Mouse (Mus musculus) midbrain, embryonic 11.5 days (tissue): ENCODE data around the gene Zfp704. TPM values are rescaled to one million over a fixed set of nuclear protein-coding genes. Genes with fewer than 3 reads are reported as not detected.
"Not testable (repeated sequence)": the region's sequence is repeated elsewhere in the genome, so short reads cannot be mapped to it uniquely, and the experiment has no call there.

Source experiments
- ATAC-seq: fragments of 200-750 bp; cut with Nextera tagmentation; 2 replicates; pipeline ENCODE4 v1.8.0; 2017; ENCODE audit warnings: moderate TSS enrichment, moderate library complexity; ENCODE audit not compliant: low FRiP score
- DNase-seq: peaks from one replicate; pipeline ENCODE4 v3.0.0; 2015; ENCODE audit warnings: low spot score; ENCODE audit errors: missing footprints
- H3K27ac ChIP-seq: fragments of 300-500 bp; sonication (generic); 2 replicates; pipeline ENCODE4 v1.5.1; 2014; ENCODE audit warnings: low read depth, low read length
- H3K27me3 ChIP-seq: fragments of 300-500 bp; sonication (generic); 2 replicates; pipeline ENCODE4 v1.6.1; 2014; ENCODE audit warnings: mild to moderate bottlenecking, low read length, moderate library complexity, mixed read lengths; ENCODE audit not compliant: control insufficient read depth, insufficient read depth
- H3K36me3 ChIP-seq: fragments of 300-500 bp; sonication (generic); 2 replicates; pipeline ENCODE4 v1.6.1; 2014; ENCODE audit warnings: mild to moderate bottlenecking, low read length, moderate library complexity, mixed read lengths; ENCODE audit not compliant: control insufficient read depth, insufficient read depth
- H3K4me1 ChIP-seq: fragments of 300-500 bp; sonication (generic); 2 replicates; pipeline ENCODE4 v1.6.1; 2014; ENCODE audit warnings: low read length; ENCODE audit not compliant: control insufficient read depth, insufficient read depth
- H3K4me2 ChIP-seq: fragments of 300-500 bp; sonication (generic); 2 replicates; pipeline ENCODE4 v1.6.1; 2014; ENCODE audit warnings: mild to moderate bottlenecking, moderate library complexity
- H3K4me3 ChIP-seq: fragments of 300-500 bp; sonication (generic); 2 replicates; pipeline ENCODE4 v1.5.1; 2014; ENCODE audit warnings: low read depth, low read length
- H3K9ac ChIP-seq: fragments of 300-500 bp; sonication (generic); 2 replicates; pipeline ENCODE4 v1.6.1; 2014; ENCODE audit warnings: low read length
- H3K9me3 ChIP-seq: fragments of 300-500 bp; sonication (generic); 2 replicates; pipeline ENCODE4 v1.6.1; 2016; ENCODE audit warnings: low read length; ENCODE audit not compliant: control insufficient read depth
- WGBS: fragments of 180-500 bp; shearing (Covaris S2); extraction: QIAGEN DNeasy Blood & Tissue Kit; methylation state at CpG from one replicate; pipeline ENCODE4 v1.1.7; 2014; 5-methylcytosine and 5-hydroxymethylcytosine counted together
- polyA plus RNA-seq: library from polyadenylated mRNA; unstranded; fragments of >200 nt; fragmentation: Nextera tagmentation; extraction: Ambion mirVana; gene quantifications from 2 replicates; pipeline ENCODE4 v1.2.1, GENCODE M21; 2014

Zfp704 gene
- polyA plus RNA-seq, 1 experiment from 2014 or later = 5.5 TPM

GRCm38 (mm10) chr3:9569706-9570105 lies 40.2 kb downstream of the Zfp704 start:
- not testable (repeated sequence) for H3K9ac ChIP-seq, DNase-seq, H3K4me3 ChIP-seq, H3K36me3 ChIP-seq, H3K27me3 ChIP-seq, ATAC-seq, H3K9me3 ChIP-seq, H3K27ac ChIP-seq, H3K4me2 ChIP-seq
- H3K4me1 ChIP-seq = peaks cover 11% of the 10 kb centered on the region
- 95% methylated on average over 4 of the region's 4 CpGs for WGBS

GRCm38 (mm10) chr3:9568565-9569228 lies 41.2 kb downstream of the Zfp704 start:
- no peak for DNase-seq

GRCm38 (mm10) chr3:9567948-9568347 lies 41.9 kb downstream of the Zfp704 start:
- Histone ChIP-seq H3K9ac (no peak overlapping the region), H3K27me3 (no peaks in the 10 kb centered on the region), H3K4me1 (peaks cover 7% of the 10 kb centered on the region), H3K36me3 (no peaks in the 10 kb centered on the region), H3K27ac (no peak overlapping the region), H3K9me3 (no peaks in the 10 kb centered on the region), H3K4me2 (no peak overlapping the region), H3K4me3 (no peak overlapping the region)
- ATAC-seq (no peak), DNase-seq (no peak)
- 59% methylated on average over 8 of the region's 8 CpGs for WGBS

More at GRCm38 (mm10) chr3:9568565-9569228, 41.2 kb downstream of the Zfp704 start:
- Histone ChIP-seq H3K27ac (no peak overlapping the region), H3K9ac (no peak overlapping the region), H3K4me1 (peaks cover 7% of the 10 kb centered on the region), H3K4me3 (no peak overlapping the region), H3K4me2 (no peak overlapping the region), H3K36me3 (no peaks in the 10 kb centered on the region), H3K27me3 (no peaks in the 10 kb centered on the region), H3K9me3 (no peaks in the 10 kb centered on the region)
- ATAC-seq = no peak
- 80% methylated on average over 10 of the region's 10 CpGs for whole genome bisulfite sequencing

GRCm38 (mm10) chr3:9566831-9567230 lies 43.1 kb downstream of the Zfp704 start:
- H3K27me3 ChIP-seq = no peaks in the 10 kb centered on the region
- ATAC-seq (no peak), DNase-seq (no peak)
- no peak overlapping the region for H3K4me2 ChIP-seq
- H3K27ac ChIP-seq = no peak overlapping the region
- H3K9ac ChIP-seq = no peak overlapping the region
- no peaks in the 10 kb centered on the region for H3K36me3 ChIP-seq
- H3K4me1 ChIP-seq = peaks cover 7% of the 10 kb centered on the region
- 82% methylated on average over 3 of the region's 3 CpGs for WGBS
- no peak overlapping the region for H3K4me3 ChIP-seq
- no peaks in the 10 kb centered on the region for H3K9me3 ChIP-seq

- peaks cover 7% of the 10 kb centered on the region for H3K4me1 ChIP-seq
- no peaks in the 10 kb centered on the region for H3K36me3 ChIP-seq
- ATAC-seq = no peak
- no peak overlapping the region for H3K27ac ChIP-seq
- H3K4me3 ChIP-seq = no peak overlapping the region
- DNase-seq = no peak
- H3K9ac ChIP-seq = no peak overlapping the region
- H3K9me3 ChIP-seq = no peaks in the 10 kb centered on the region
- H3K4me2 ChIP-seq = no peak overlapping the region
- no peaks in the 10 kb centered on the region for H3K27me3 ChIP-seq
- WGBS = 81% methylated on average over 7 of the region's 7 CpGs
Measured at GRCm38 (mm10) chr3:9563562-9563961, 46.3 kb downstream of the Zfp704 start.

- no peak for ATAC-seq
Measured at GRCm38 (mm10) chr3:9562649-9563328, 47.1 kb downstream of the Zfp704 start.

GRCm38 (mm10) chr3:9557778-9558560 lies 51.9 kb downstream of the Zfp704 start:
- Histone ChIP-seq H3K4me2 (no peak overlapping the region), H3K36me3 (no peaks in the 10 kb centered on the region), H3K9ac (no peak overlapping the region), H3K4me1 (no peaks in the 10 kb centered on the region), H3K4me3 (no peak overlapping the region), H3K27me3 (no peaks in the 10 kb centered on the region), H3K27ac (no peak overlapping the region), H3K9me3 (no peaks in the 10 kb centered on the region)
- ATAC-seq (no peak), DNase-seq (no peak)
- WGBS = 85% methylated on average over 6 of the region's 6 CpGs

More at GRCm38 (mm10) chr3:9562649-9563328, 47.1 kb downstream of the Zfp704 start:
- 93% methylated on average over 11 of the region's 11 CpGs for whole genome bisulfite sequencing
- DNase-seq = no peak
- no peak overlapping the region for H3K4me3 ChIP-seq
- H3K9ac ChIP-seq = no peak overlapping the region
- no peaks in the 10 kb centered on the region for H3K27me3 ChIP-seq
- no peak overlapping the region for H3K27ac ChIP-seq
- no peak overlapping the region for H3K4me2 ChIP-seq
- no peaks in the 10 kb centered on the region for H3K9me3 ChIP-seq
- H3K4me1 ChIP-seq = peaks cover 3% of the 10 kb centered on the region; the same call in 1 of the 2 replicates
- H3K36me3 ChIP-seq = no peaks in the 10 kb centered on the region

GRCm38 (mm10) chr3:9556137-9556536 lies 53.7 kb downstream of the Zfp704 start:
- Histone ChIP-seq H3K9me3 (no peaks in the 10 kb centered on the region), H3K4me2 (no peak overlapping the region), H3K4me3 (no peak overlapping the region), H3K27ac (no peak overlapping the region), H3K9ac (no peak overlapping the region), H3K4me1 (no peaks in the 10 kb centered on the region), H3K36me3 (no peaks in the 10 kb centered on the region), H3K27me3 (no peaks in the 10 kb centered on the region)
- no peak for DNase-seq
- 75% methylated on average over 5 of the region's 5 CpGs for WGBS
- ATAC-seq = no peak

- Histone ChIP-seq H3K4me1 (no peaks in the 10 kb centered on the region), H3K9ac (no peak overlapping the region), H3K4me2 (no peak overlapping the region), H3K27ac (no peak overlapping the region), H3K27me3 (no peaks in the 10 kb centered on the region), H3K4me3 (no peak overlapping the region), H3K36me3 (no peaks in the 10 kb centered on the region), H3K9me3 (no peaks in the 10 kb centered on the region)
- WGBS = 91% methylated on average over 6 of the region's 6 CpGs
- no peak for DNase-seq
- ATAC-seq = no peak
Measured at GRCm38 (mm10) chr3:9554916-9555315, 55.0 kb downstream of the Zfp704 start.
